Mouse (Mus musculus) testis, adult 2 months (tissue): ENCODE data around the gene Elmo1. TPM values are rescaled to one million over a fixed set of nuclear protein-coding genes. Genes with fewer than 3 reads are reported as not detected.

Experiments
- H3K27ac ChIP-seq: fragments of 200-500 bp; 2 replicates; pipeline ENCODE4 v1.5.1; 2012; ENCODE audit warnings: low read depth, low read length; ENCODE audit not compliant: control insufficient read depth, insufficient read depth
- H3K27me3 ChIP-seq: fragments of 200-500 bp; 2 replicates; pipeline ENCODE4 v1.6.1; 2012; ENCODE audit warnings: mild to moderate bottlenecking, low read length, moderate library complexity; ENCODE audit not compliant: control insufficient read depth, insufficient read depth
- H3K36me3 ChIP-seq: fragments of 200-500 bp; 2 replicates; pipeline ENCODE4 v1.6.1; 2012; ENCODE audit warnings: mild to moderate bottlenecking, low read length; ENCODE audit not compliant: control insufficient read depth, insufficient read depth
- H3K4me1 ChIP-seq: fragments of 200-500 bp; 2 replicates; pipeline ENCODE4 v1.6.1; 2012; ENCODE audit warnings: low read length; ENCODE audit not compliant: control insufficient read depth, insufficient read depth
- H3K4me3 ChIP-seq: fragments of 200-500 bp; 2 replicates; pipeline ENCODE4 v1.5.1; 2012; ENCODE audit warnings: low read depth, mild to moderate bottlenecking, low read length, moderate library complexity, mixed read lengths; ENCODE audit not compliant: control insufficient read depth
- CTCF ChIP-seq: fragments of 200-500 bp; IDR thresholded peaks from 2 replicates; pipeline ENCODE4 v1.5.1; 2012; ENCODE audit warnings: low read depth, mild to moderate bottlenecking, inconsistent platforms, low read length, moderate library complexity; ENCODE audit not compliant: control insufficient read depth, insufficient read depth, insufficient replicate concordance
- POLR2A ChIP-seq: fragments of 200-500 bp; IDR thresholded peaks from 2 replicates; pipeline ENCODE4 v1.6.1; 2012; ENCODE audit warnings: low read depth, mild to moderate bottlenecking, inconsistent platforms, low read length, moderate library complexity; ENCODE audit not compliant: control insufficient read depth
- polyA plus RNA-seq: library from polyadenylated mRNA; depleted of rRNA; stranded (reverse); fragments of >200 nt; gene quantifications from 2 replicates; pipeline ENCODE4 v1.2.3, GENCODE M21; 2012

Elmo1 gene
- polyA plus RNA-seq, 1 experiment = 17.9 TPM

DNA sequence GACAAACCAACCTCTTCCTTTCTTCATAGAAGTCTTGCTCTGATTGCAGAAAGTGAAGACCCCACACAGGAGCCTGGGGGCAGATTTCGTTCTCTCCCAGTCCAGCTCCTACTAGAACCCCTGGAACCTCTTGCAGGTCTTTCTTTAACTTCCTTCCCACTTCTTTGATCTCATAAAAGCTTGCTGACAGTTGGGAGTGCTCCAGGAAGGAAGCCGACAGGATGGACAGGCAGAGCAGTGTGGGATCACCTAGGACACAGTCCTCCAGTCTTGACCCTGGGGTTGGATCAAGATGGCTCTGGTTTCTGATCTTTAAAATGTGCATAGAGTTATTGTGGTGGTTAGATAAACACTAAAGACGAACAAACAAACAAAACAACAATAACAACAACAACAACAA is 147.8 kb downstream of the Elmo1 start:
- TF ChIP-seq POLR2A = no peak
- no peak for TF ChIP-seq CTCF
- H3K4me3 ChIP-seq = no peak overlapping the region
- H3K27me3 ChIP-seq = no peaks in the 10 kb centered on the region
- no peaks in the 10 kb centered on the region for H3K4me1 ChIP-seq
- H3K27ac ChIP-seq = no peak overlapping the region
- no peaks in the 10 kb centered on the region for H3K36me3 ChIP-seq

DNA sequence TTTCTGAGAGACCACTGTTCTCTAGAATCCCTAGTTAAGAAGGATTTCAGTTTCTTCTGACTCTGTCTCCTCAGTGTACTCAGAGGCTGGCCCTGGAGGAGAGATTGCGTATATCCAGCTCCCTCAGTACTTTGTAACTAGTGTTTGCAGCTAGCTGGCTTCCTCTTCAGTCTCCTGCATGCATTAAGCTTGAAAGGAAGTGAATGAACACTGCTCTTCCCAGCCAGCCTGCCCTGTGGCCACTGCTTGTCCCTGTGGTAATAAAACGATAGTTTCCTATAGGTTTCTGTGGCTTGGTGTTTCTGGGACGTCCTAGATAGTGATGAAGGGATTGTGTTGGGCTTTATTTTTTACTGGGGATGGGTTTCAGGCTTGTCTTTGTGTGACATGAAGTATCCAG is 148.3 kb downstream of the Elmo1 start:
- no peaks in the 10 kb centered on the region for H3K4me1 ChIP-seq
- no peaks in the 10 kb centered on the region for H3K27me3 ChIP-seq
- H3K36me3 ChIP-seq = no peaks in the 10 kb centered on the region
- no peak overlapping the region for H3K27ac ChIP-seq
- no peak for TF ChIP-seq POLR2A
- no peak for TF ChIP-seq CTCF
- no peak overlapping the region for H3K4me3 ChIP-seq

DNA sequence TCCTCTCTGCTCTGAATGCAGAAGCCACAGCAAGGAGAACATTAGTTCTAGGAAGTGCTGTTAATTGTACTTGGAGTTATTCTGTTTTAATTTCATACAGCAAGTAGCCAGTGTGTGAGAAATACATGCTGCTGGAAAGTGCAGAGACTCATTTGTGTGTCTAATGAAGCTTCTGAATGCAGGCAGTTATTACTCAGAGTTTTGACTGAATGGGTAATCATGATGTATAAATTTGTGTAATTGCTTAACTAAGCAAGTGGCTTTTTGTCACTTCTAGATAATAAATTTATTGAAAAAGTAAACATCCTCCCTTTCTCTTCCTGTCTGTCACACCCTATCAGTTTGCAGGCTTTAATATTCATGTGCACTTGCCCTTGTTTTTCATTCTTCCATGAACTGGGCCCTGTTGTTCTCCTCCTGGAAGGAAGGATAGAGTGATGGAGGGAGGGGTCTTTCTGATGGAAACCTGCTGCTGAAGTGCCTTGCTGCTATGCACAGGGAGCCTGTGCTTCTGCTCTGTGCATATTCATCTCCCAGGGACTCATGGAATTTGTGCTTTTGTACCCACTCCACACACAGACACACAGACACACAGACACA is 159.8 kb downstream of the Elmo1 start:
- TF ChIP-seq CTCF = no peak
- TF ChIP-seq POLR2A = no peak
- H3K4me1 ChIP-seq = no peaks in the 10 kb centered on the region
- H3K4me3 ChIP-seq = no peak overlapping the region
- no peak overlapping the region for H3K27ac ChIP-seq
- H3K36me3 ChIP-seq = no peaks in the 10 kb centered on the region
- no peaks in the 10 kb centered on the region for H3K27me3 ChIP-seq

DNA sequence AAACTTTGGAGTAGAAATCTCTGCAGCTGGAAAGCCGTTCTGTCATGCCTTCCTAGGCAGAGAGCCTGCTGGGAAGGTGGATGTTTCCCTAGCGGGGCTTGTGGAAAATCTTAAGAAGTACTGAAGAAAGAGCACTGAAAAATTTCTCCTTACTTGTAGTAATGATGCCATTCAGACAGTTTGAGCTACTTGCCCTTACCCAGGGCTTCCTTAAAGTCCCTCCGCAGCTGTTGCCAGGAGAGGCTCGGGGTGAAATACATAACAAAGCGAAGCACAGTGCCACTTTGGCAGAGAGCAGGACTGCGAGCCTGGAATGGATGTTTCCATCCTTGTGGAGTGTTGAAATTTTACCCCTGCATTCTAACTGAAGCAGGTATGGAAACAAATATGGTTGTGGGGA is 164.5 kb downstream of the Elmo1 start:
- TF ChIP-seq POLR2A (no peak), CTCF (no peak)
- Histone ChIP-seq H3K4me3 (no peak overlapping the region), H3K27me3 (no peaks in the 10 kb centered on the region), H3K4me1 (no peaks in the 10 kb centered on the region), H3K27ac (no peak overlapping the region), H3K36me3 (no peaks in the 10 kb centered on the region)

DNA sequence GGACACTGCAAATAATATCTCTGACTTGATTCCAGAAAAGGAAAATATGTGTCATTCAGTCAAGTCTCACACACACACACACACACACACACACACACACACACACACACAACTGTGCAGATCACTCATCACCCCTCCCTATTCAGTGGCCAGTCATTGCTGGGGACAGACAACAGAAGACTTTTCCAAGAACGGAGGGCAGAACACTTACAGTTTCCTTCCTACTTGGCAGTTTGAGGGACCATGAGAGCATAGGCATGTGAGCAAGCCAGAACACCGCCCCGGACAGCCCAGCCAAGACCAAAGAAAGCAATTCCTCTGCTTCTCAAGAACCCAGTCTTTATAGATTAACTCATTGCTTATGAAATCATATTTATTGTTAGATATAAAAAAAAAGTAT is 165.0 kb downstream of the Elmo1 start:
- Histone ChIP-seq H3K4me1 (no peaks in the 10 kb centered on the region), H3K27ac (no peak overlapping the region), H3K36me3 (no peaks in the 10 kb centered on the region), H3K4me3 (no peak overlapping the region), H3K27me3 (no peaks in the 10 kb centered on the region)
- TF ChIP-seq POLR2A (no peak), CTCF (no peak)

DNA sequence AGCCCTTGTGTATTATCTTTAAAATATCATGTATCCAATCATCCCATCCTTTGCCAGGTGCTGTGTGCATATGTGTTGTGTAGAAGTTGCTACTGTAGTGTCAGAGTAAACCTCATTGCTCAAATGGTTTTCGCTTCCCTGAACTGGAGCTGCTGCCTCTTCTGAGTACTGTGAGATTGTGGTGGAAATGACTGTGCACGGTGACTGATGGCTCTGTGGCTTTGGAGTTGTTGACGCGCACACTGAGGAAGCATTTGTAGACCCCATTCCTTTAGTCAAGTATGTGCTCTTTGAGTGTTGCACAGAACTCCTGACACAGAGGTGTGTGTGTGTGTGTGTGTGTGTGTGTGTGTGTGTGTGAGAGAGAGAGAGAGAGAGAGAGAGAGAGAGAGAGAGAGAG is 166.2 kb downstream of the Elmo1 start:
- no peaks in the 10 kb centered on the region for H3K27me3 ChIP-seq
- no peaks in the 10 kb centered on the region for H3K36me3 ChIP-seq
- H3K4me1 ChIP-seq = no peaks in the 10 kb centered on the region
- no peak for TF ChIP-seq POLR2A
- no peak for TF ChIP-seq CTCF
- no peak overlapping the region for H3K27ac ChIP-seq
- H3K4me3 ChIP-seq = no peak overlapping the region

DNA sequence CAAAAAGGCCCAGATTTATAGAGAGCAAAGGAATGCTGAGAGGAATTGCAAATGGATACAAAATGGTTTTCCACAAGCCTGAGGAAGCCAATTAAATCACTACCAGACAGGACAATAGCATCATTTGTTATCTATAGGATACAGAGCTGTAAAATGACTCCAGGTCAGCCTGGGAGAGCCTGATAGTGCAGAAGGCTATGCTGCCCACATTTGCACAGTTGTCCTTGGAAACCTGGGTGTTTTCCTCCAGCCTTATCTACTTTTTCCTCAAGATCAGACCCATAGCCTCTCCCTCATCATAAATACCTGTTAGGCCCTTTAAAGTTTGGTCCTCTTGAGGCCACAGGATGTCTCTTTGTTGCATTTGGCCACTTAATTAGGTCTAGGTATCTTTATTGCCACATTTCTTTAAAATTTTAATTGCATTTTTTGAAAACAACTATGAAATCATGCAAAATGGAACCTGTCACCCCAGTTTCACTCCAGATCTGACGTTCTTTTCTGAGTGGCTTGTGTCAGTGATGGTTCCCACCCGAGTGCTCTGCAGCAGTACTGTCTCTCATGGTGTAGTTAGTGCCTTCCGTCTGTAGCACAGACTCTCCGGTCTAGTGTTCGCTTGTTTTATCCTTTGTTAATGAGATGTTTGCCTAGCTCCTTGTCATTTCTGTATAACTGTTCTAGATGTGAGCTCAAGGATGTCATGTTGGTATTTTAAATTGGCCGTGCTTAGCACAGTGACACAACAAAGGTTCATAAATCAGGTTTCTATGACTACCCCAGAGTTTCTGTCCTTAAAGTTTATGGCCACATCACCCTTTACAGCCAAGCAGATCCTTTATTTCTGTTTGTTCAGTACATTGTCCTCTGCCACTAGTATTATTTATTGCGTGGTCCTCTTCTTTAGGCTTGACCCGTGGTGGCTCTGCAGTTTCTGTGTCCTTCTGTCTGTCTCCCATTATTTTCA is 167.4 kb downstream of the Elmo1 start:
- no peaks in the 10 kb centered on the region for H3K27me3 ChIP-seq
- no peak overlapping the region for H3K4me3 ChIP-seq
- TF ChIP-seq POLR2A = no peak
- TF ChIP-seq CTCF = no peak
- H3K4me1 ChIP-seq = no peaks in the 10 kb centered on the region
- no peaks in the 10 kb centered on the region for H3K36me3 ChIP-seq
- no peak overlapping the region for H3K27ac ChIP-seq
